Mouse (Mus musculus) ES-E14 (cell line): ENCODE measurements around the gene Scnn1b.

Experiments
- MAFK ChIP-seq: IDR thresholded peaks from 2 replicates; pipeline ENCODE4 v1.6.1; 2014; ENCODE audit warnings: mild to moderate bottlenecking, low read depth, low read length, inconsistent platforms; ENCODE audit not compliant: insufficient read depth
- ZC3H11A ChIP-seq: IDR thresholded peaks from 2 replicates; pipeline ENCODE4 v1.6.1; 2012; ENCODE audit warnings: low read depth, mild to moderate bottlenecking, inconsistent platforms, low read length, borderline replicate concordance
- ZNF384 ChIP-seq: IDR thresholded peaks from 2 replicates; pipeline ENCODE4 v1.6.1; 2012; ENCODE audit warnings: low read depth, low read length, inconsistent platforms

DNA sequence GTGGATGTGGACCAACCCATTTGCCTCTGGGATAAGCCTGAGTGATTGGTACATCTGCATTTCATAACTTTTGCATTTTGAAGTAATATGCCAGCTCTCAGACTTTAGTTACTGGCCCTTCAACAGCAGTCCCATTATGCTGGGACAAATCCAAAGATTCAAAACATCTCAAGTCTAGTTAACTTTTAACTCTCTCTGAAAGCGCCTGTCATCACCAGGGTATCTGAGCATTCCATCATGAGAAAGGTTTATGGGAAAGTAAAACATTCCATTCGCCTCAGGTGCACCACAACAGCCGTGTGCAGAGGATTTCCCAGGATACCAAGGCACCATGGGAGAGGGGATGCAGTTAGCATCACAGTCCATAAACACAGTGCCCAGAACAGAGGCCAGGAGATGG, 76.8 kb downstream of the Scnn1b start:
- TF ChIP-seq ZNF384 (no peak), ZC3H11A (no peak), MAFK (no peak)
